Mouse (Mus musculus) monocyte, adult 5-6 weeks (primary cell): ENCODE results near the gene Cdk17. TPM values are rescaled to one million over a fixed set of nuclear protein-coding genes. Genes with fewer than 3 reads are reported as not detected.

Source experiments
- ATAC-seq: fragments of 153-309, 156-312 bp; replicated peaks from 2 replicates; pipeline ENCODE4 v1.8.0; 2017; ENCODE audit warnings: mild to moderate bottlenecking; ENCODE audit not compliant: low TSS enrichment, insufficient number of reproducible peaks, severe bottlenecking, poor library complexity, low FRiP score
- total RNA-seq: library from RNA; stranded (forward); fragments of 200-1000, 200-491, 200-594 nt; gene quantifications from 3 replicates; pipeline ENCODE4 v1.2.3, GENCODE M21; 2017

Gene Cdk17
- total RNA-seq, 1 experiment from 2014 or later: 103 TPM

DNA sequence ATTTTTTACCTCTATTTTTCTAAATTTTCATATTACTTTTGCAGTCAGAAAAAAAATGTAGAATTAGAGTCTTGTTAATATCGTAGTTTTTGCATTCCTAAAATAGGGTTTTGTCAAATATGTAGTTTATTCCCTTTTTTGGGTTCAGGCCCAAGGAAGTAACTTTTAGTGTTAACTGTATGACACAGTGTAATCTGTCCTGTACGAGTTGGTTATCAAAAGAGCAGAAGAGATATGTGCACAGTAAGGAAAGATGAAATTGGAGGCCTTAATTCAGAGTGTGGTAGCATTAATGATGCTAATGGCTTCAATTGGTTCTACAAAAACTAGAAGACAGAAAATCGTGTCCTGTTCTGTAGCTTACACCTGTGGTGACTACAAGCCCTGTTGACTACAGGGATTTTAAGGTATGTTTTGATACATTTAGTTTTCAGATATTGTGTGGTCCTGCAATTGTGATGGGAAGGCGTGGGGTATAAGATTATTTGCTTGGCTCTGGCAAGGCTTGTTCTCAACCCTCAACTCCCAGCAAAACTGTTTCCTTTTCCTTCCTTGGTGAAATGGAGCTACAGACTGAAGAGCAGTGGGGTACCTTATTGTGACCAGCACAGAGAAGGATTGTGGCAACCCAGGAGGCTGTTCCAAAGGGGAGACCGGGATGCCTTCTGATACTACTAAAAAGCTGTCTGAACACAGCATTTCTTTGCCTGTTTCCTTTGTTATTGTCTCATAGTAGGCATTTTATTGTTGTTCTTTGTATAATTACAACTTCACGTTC, 3.2 kb downstream of the Cdk17 start:
- no peak for ATAC-seq

DNA sequence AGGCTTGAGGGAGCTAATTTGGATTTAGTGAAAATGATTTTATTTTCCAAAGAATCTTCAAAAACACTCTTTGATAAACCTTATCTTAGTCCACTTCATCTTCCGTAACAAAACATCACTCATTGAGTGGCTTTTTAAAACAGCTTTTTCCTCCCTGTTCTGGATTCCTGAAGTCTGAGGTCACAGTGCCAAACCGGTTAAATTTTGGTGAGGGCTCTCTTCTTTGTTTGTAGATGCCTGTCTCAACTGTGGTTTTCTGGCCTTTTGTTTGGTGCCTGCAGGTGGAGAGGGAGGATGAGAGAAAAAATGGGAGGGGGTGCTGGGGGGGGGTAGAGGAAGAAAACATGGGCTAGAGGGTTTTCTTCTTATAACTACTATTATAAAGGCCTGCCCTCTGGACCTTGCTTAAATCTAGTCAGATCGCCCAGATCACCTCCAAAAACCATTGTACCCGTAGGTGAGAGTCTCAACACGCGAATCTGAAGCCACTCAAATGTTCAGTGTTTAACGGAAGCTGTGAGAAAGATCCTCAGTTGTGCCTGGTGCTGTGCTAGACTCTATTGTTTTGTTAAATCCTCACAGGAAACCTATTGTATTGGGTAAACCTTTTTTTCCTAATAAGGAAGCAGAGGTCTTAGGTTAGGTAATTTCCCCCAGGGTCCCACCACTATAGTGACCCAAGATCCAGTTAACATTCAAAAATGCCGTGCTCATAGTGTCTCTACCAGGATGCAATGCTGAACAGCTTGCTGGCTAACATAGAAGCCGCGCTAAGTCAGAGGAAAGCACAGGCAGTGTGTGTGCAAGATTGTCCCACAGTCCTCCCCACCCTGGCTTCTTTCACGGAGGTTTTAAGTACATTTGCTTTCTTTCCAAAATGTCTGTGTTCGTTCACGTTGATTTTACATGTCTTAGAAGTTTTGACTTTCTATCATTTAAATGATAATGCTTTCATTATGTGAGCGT, 5.0 kb downstream of the Cdk17 start:
- ATAC-seq: peak; percentile 29; the same call in 1 of the 2 replicates

DNA sequence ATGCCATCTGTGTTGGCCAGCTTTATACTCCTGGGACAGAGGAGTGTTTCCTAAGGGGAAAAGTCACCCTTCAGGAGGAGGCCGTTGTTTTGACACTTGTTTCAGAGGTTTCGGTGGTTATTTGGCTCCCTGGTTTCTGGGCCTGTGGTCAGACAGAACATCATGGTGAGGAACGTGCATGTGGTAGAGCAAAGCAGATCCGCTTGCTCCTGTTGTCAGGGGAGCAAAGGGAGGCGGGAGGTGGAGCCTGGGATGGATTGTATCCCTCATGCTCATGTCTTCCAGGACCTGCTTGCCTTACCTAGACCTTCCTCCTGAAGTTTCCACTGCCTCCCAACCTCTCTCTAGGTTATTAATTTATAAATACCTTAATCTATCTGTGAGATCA, 5.7 kb downstream of the Cdk17 start:
- ATAC-seq: no peak

DNA sequence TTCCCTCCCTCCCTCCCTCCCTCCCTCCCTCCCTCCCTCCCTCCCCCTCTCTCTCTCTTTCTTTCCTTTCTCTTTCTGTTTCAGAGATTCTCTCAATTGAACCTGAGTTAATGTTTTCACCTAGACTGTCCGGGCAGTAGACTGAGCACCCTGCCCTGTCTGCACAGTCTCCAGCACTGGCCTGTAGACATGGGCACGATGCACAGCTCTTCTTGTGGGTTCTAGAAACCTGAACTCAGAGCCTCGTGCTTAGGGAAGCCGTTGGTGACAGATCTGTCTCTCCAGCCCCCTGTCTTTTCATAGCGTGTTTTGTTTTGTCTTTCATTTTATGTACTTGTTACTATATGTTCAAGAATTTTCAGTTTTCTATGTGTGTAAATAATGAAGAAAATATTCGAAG, 6.6 kb downstream of the Cdk17 start:
- no peak for ATAC-seq

- peak; percentile 45 for ATAC-seq
Measured at GRCm38 (mm10) chr10:93168067-93168466, 7.4 kb downstream of the Cdk17 start.

DNA sequence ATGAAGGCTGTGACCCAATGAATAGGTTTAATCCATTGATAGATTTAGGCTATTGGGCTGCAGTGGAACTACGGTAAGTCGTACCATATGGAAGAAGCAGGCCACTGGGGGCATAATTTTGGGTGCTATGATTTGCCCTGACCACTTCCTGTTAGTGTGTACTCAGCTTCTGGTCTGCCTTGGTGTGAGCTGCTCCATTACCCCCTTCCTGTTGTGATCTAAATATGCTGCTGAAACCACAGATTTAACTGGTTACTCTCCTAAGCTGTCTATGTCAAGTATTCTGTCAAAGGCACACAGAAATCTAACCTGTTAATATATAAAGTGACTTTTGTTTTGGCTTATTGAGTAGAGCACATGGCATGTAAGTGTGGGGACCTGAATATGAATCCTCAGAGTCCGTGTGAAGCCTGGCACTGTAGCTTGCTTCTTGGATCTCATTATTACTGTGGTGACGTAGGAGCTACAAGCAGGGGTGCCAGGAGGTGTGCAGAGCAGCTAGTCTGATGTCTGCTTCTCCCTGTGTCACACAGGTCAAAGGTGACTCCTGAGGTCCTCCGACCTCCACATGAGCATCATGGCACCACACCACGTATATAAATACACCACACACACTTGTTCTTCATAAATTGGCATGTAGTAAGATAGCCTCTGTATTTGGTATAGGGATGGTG, 10.6 kb downstream of the Cdk17 start:
- peak; percentile 91 for ATAC-seq

GRCm38 (mm10) chr10:93177471-93177870, 16.8 kb downstream of the Cdk17 start:
- ATAC-seq: no peak

DNA sequence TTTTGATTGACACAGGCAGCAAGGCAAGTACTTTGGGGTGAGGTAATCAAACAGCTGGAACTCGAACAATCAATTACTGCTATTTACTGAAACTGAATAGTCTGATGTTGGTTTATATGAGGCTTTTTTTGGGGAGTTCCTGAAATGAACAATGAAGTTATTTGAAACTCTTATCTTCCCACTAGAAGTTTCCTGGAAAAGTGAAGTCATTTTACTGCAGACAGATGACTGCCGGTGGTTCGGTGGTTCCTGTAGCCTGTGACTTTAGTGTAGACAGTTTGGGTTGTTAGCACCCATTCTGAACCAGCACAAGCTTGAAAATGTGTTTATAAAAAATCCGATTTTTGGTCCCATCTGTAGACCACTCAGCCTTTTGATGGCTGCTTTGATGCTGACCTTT, 17.2 kb downstream of the Cdk17 start:
- no peak for ATAC-seq

DNA sequence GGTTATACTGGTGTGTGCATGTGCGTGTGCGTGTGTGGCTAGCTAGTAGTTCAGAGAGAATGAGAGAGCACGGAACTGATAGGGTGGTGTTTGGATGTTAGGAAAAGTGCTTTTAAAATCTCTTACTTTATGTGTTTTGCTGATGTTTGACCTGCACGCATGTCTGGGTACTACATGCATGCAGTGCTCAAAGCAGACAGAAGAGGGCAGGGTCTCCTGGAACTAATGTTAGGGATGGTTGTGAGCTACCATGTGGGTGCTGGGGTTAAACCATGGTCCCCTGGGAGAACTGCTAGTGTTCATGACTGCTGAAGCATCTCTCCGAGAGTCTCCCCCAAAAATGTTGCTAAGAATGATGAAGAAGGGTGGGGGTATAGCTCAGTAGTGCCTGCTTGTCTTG, 18.0 kb downstream of the Cdk17 start:
- ATAC-seq: no peak

- ATAC-seq: peak; percentile 71; the same call in 1 of the 2 replicates
Measured at GRCm38 (mm10) chr10:93179669-93180460, 19.2 kb downstream of the Cdk17 start.

- no peak for ATAC-seq
Measured at GRCm38 (mm10) chr10:93184351-93184976, 23.8 kb downstream of the Cdk17 start.

DNA sequence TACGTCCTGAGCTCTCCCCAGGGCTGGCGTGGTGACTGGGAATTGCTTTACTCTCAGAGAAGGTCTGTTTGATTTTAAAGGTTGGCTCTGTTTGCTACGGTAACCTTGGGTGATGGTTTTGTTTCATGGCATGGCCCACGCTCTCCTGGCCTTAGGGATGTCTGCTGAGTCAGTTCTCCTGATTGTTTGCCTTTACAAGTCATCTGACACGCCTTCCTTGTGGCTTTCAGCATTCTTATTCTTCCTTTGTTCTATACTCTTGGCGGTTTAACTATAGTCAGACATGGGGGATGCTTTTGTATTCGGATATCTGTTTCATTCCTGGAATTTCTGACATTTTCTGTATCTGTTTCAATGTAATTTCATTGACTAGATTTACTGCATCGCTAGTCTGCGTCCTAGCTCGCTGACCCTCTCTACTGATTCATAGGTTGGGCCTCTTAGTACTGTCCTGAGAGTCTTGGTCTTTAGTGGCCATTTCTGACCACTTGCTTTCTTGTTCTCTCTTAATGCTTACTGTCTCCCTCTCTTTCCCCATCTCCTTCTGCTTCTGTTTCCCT, 27.8 kb downstream of the Cdk17 start:
- no peak for ATAC-seq

GRCm38 (mm10) chr10:93190475-93191262, 30.0 kb downstream of the Cdk17 start:
- peak; percentile 91 for ATAC-seq

GRCm38 (mm10) chr10:93197092-93197491, 36.4 kb downstream of the Cdk17 start:
- no peak for ATAC-seq

- ATAC-seq: no peak
Measured at GRCm38 (mm10) chr10:93198958-93199357, 38.3 kb downstream of the Cdk17 start.

DNA sequence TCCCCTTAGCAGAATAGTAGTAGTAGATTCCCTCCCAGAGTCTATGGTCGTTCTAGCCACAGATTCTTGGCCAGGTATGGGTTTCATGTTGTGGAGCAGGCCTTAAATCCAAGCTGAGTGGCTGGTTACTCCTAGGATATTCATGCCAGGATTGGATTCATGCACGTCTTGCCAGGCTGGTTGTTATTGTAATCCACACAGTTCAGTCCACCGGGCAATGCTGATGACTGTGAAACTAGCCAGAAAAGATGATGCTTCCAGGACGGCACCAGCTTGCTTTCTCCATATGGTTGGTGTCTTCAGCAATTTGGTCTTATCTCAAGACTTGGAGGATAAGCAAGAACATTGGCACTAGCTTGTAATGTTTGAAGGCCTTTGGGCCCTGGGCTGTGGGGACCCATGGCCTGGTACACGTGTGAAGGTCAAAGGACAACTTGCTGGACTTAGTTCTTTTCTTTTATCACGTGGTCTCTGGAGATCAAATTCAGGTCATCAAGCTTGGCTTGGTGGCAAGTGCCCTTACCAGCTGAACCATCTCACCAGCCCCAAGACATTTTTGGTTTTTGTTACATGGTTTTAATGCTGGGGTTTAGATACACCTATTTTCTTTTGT, 41.3 kb downstream of the Cdk17 start:
- ATAC-seq: no peak
